Mouse (Mus musculus): ENCODE data around the gene 3830417A13Rik.

Gene 3830417A13Rik

GRCm38 (mm10) chrX:64173248-64173647 is at the start of gene 3830417A13Rik:
TSS of gene 3830417A13Rik (plus strand) at chrX:64173548.
- no peak for DNase-seq

DNA sequence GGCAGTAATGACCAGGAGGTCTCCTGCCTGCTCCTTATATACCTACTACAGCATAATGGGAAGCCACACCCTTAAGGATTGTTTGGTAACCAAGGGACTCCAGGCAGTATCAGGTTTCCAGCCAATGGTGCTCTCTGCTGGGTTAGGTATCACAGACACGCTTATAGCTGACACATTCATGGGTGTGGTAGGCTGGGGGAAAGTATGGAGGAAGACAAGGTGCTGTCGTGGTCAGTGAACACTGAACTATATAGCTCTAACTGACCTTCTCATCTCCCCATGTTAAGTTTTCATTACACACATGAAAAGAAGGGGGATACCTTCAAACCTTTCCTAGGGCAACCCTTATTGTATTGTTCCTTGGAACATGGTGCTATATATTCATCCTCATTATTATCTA is 21.2 kb upstream of the 3830417A13Rik start, which contains the start of gene Gm6760:
Gene Gm6760 (minus strand): TSS at position 101 of the 400 bp plus-strand sequence.
- DNase-seq = no peak

DNA sequence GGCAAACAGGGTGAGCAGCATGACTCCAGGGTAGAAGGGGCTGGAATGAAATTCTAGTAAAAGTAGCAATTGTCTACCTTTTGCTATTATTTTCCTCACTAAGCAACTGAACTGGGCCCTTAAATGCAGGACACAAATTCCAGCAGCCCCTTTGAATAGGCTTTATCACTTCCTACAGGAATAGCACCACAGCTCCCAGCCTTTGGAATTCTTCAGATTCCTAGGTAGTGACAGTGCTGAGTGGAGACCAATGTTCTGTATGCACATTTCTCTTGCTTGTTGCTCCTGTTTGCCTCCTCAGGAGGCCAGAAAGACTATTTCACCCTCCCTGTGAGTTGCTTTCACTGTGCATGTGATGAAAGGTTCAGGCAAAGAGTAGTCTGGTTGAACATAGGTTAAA is 7.9 kb downstream of the 3830417A13Rik start:
- no peak for DNase-seq
